Mouse (Mus musculus) liver, embryonic 15.5 days (tissue): ENCODE results near the gene Kirrel. TPM values are rescaled to one million over a fixed set of nuclear protein-coding genes. Genes with fewer than 3 reads are reported as not detected.

Experiments
- ATAC-seq: fragments of 200-750 bp; cut with Nextera tagmentation; 2 replicates; pipeline ENCODE4 v1.8.0; 2017; ENCODE audit warnings: moderate number of reproducible peaks, mild to moderate bottlenecking, moderate library complexity; ENCODE audit not compliant: insufficient read depth
- H3K27ac ChIP-seq: fragments of 300-500 bp; sonication (generic); replicated peaks from 2 replicates; pipeline ENCODE4 v1.5.1; 2015; ENCODE audit warnings: mild to moderate bottlenecking, inconsistent platforms
- H3K27me3 ChIP-seq: fragments of 300-500 bp; sonication (generic); 2 replicates; pipeline ENCODE4 v1.6.1; 2015; ENCODE audit warnings: mild to moderate bottlenecking, inconsistent platforms
- H3K36me3 ChIP-seq: fragments of 300-500 bp; sonication (generic); replicated peaks from 2 replicates; pipeline ENCODE4 v1.6.1; 2015; ENCODE audit warnings: moderate library complexity, mild to moderate bottlenecking, inconsistent platforms
- H3K4me1 ChIP-seq: fragments of 300-500 bp; sonication (generic); replicated peaks from 2 replicates; pipeline ENCODE4 v1.6.1; 2015; ENCODE audit warnings: inconsistent platforms
- H3K4me2 ChIP-seq: fragments of 300-500 bp; sonication (generic); 2 replicates; pipeline ENCODE4 v1.6.1; 2015; ENCODE audit warnings: moderate library complexity, mild to moderate bottlenecking, inconsistent platforms
- H3K4me3 ChIP-seq: fragments of 300-500 bp; sonication (generic); replicated peaks from 2 replicates; pipeline ENCODE4 v1.5.1; 2015; ENCODE audit warnings: mild to moderate bottlenecking, inconsistent platforms
- H3K9ac ChIP-seq: fragments of 300-500 bp; sonication (generic); 2 replicates; pipeline ENCODE4 v1.6.1; 2015; ENCODE audit warnings: moderate library complexity, mild to moderate bottlenecking, inconsistent platforms
- H3K9me3 ChIP-seq: fragments of 300-500 bp; sonication (generic); replicated peaks from 2 replicates; pipeline ENCODE4 v1.6.1; 2016; ENCODE audit warnings: inconsistent platforms
- WGBS: fragments of 180-500 bp; shearing (Covaris S2); methylation state at CpG from one replicate; pipeline ENCODE4 v1.1.7; 2015; ENCODE audit warnings: mixed read lengths; ENCODE audit not compliant: insufficient replicate concordance; 5-methylcytosine and 5-hydroxymethylcytosine counted together
- polyA plus RNA-seq: library from polyadenylated mRNA; unstranded; fragments of >200 nt; fragmentation: Nextera tagmentation; extraction: Ambion mirVana; gene quantifications from 2 replicates; pipeline ENCODE4 v1.2.1, GENCODE M21; 2015

Gene Kirrel
- polyA plus RNA-seq: 0.67 and 0.92 TPM in 2 replicates

DNA sequence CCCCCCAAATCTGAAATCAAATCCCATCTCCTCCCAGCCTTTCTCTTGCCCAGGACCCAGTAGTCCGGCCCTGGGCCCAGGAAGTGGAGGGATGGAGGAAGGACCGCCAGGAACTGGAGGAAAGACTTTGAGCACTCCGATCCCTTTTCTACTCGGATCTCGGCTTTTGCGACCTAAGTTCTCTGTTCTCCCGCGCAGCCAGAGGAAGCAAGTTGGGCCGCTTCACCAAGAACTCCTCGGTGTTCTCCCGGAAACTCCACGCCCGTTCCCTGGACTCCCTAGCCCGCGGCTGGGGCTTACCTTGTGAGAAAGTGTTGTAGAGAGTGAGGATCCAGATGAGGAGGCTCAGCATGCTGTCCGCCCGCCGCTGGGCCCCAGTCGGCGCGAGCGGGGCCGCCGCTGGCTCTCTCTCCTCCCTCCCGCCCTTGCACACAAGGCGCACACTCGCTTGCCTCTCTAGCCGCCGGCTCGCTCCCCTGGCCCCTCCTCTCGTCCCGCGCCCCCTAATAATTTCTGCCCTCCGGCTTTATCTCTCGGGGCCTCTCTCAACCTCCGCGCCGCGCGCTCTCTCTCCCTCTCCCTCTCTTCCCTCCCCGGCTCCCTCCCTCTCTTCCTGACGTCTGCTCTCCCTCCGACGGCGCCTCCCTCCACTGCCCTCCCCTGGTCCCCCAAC, at the start of gene Kirrel:
TSS of gene Kirrel (minus strand) at position 652 of the 673 bp plus-strand sequence.
- Histone ChIP-seq H3K9me3 (no peaks in the 10 kb centered on the region), H3K36me3 (no peaks in the 10 kb centered on the region), H3K27ac (no peak within 1 kb of the TSS), H3K4me2 (peak within 1 kb of the TSS; percentile 68), H3K9ac (peak within 1 kb of the TSS; percentile 15), H3K4me3 (peak within 1 kb of the TSS; percentile 48), H3K4me1 (peaks cover 23% of the 10 kb centered on the region), H3K27me3 (peaks cover 66% of the 10 kb centered on the region)
- WGBS: under 1% methylated on average over 45 of the region's 45 CpGs
- ATAC-seq: peak; percentile 66

GRCm38 (mm10) chr3:87223636-87224035, 49.1 kb upstream of the Kirrel start:
- Histone ChIP-seq H3K9me3 (no peaks in the 10 kb centered on the region), H3K4me1 (no peaks in the 10 kb centered on the region), H3K9ac (no peak overlapping the region), H3K27me3 (no peaks in the 10 kb centered on the region), H3K36me3 (no peaks in the 10 kb centered on the region), H3K4me2 (no peak overlapping the region), H3K4me3 (no peak overlapping the region), H3K27ac (no peak overlapping the region)
- WGBS: 39% methylated on average over 4 of the region's 4 CpGs
- no peak for ATAC-seq

DNA sequence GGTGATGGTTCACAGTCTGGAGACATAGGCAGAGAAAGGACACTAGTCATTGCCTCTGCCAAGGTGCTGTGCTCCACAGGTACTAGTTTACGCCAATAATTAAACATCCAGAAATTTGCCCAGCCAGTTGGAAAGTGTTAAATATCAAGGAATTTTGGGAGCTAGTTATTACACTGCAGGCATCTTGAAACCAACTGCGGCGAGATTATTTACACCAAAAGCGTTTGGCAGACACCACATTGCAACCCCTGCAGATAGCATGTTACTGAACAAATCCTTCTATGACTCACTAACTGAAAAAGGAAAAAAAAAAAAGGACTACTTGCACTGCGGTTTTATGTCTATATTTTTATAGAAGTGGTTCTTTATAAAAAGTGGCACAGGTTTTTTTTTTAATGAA, 47.8 kb upstream of the Kirrel start:
- H3K27me3 ChIP-seq: no peaks in the 10 kb centered on the region
- no peak overlapping the region for H3K27ac ChIP-seq
- H3K36me3 ChIP-seq: no peaks in the 10 kb centered on the region
- ATAC-seq: no peak
- H3K9ac ChIP-seq: no peak overlapping the region
- H3K9me3 ChIP-seq: no peaks in the 10 kb centered on the region
- WGBS: 71% methylated on average over 5 of the region's 5 CpGs
- no peak overlapping the region for H3K4me3 ChIP-seq
- H3K4me1 ChIP-seq: no peaks in the 10 kb centered on the region
- no peak overlapping the region for H3K4me2 ChIP-seq

DNA sequence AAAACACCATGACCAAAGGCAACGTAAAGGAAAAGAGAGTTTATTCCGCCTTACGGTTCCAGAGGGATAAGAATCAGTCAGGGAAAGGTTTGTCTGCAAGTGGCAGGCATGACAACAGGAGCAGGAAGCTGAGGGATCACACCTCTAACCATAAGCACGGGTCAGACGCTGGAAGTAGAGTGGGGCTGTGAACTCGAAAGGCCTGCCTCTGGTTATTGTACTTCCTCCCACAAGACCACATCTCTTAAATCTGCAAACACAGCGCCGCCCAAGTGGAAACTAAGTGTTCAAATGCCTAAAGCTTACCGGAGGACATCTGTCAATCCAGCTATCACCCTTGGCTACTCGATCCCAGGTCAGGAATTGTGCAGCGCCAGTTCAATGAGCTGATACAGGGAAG, 40.6 kb upstream of the Kirrel start:
- WGBS: 28% methylated on average over 11 of the region's 11 CpGs
- Histone ChIP-seq H3K9me3 (no peaks in the 10 kb centered on the region), H3K4me3 (no peak overlapping the region), H3K27me3 (no peaks in the 10 kb centered on the region), H3K9ac (no peak overlapping the region), H3K4me1 (no peaks in the 10 kb centered on the region), H3K4me2 (no peak overlapping the region), H3K36me3 (no peaks in the 10 kb centered on the region), H3K27ac (no peak overlapping the region)
- ATAC-seq: no peak

- H3K4me2 ChIP-seq: no peak overlapping the region
- no peaks in the 10 kb centered on the region for H3K36me3 ChIP-seq
- WGBS: 74% methylated on average over 19 of the region's 19 CpGs
- H3K4me3 ChIP-seq: no peak overlapping the region
- ATAC-seq: no peak
- H3K27me3 ChIP-seq: no peaks in the 10 kb centered on the region
- no peak overlapping the region for H3K9ac ChIP-seq
- no peaks in the 10 kb centered on the region for H3K4me1 ChIP-seq
- no peaks in the 10 kb centered on the region for H3K9me3 ChIP-seq
- no peak overlapping the region for H3K27ac ChIP-seq
These were observed 39.8 kb upstream of the Kirrel start for GRCm38 (mm10) chr3:87214221-87214864.

DNA sequence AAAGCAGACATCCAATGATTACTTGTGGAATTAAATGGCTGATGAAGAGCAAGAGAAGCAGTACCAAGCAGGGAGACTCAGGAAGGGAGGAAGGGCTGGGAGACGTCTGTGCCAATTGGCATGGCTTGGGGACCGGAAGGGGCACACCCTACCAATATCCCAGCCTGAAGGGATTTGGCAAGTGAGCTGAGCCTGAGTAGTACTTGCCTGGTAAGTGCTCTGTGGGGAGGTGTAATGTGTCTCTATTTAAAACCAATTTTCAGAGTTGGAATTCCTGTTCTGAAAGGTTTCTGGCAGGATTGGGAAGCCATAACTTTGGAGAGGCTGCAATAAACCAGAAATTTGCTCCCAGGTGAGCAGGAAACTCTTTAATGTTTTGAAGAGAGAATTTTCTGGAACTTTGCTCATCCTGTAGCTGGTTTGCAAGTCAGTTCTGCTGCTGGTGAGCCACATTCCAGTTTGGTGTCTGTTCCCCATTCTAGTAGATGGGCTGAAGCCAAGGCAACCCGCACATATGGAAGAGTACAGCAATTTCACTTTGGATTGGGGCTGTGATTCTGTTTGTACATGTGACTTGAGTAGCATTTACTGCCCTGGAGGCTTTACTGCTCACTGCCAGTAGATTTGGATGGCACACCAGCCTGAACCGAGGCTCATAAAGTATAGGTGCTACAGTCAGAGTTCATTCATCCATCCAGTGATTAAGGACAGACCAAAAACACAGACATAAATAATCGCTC, 32.0 kb upstream of the Kirrel start:
- no peak for ATAC-seq
- Histone ChIP-seq H3K4me3 (no peak overlapping the region), H3K27me3 (no peaks in the 10 kb centered on the region), H3K36me3 (no peaks in the 10 kb centered on the region), H3K4me1 (no peaks in the 10 kb centered on the region), H3K4me2 (no peak overlapping the region), H3K27ac (no peak overlapping the region), H3K9me3 (no peaks in the 10 kb centered on the region), H3K9ac (no peak overlapping the region)
- 60% methylated on average over 5 of the region's 5 CpGs for WGBS

DNA sequence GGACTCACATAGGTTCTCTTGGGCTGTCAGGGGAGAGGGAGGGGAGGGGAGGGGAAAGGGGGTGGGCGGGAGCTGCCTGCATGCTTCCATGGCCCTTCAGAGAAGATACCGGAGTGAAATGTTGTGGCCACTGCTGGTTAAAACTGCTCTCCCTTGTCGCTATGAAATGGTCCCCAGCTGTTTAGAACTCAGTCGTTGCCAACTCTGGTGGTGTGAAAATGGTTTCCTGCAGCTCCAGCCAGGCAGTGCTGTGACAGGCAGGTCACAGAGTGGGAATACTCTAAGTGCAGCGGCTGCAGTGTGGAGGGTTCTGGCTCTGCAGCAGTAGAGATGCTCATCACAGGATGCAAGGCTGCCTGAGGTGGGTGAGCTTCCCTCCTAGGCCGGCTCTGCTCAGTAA, 22.1 kb upstream of the Kirrel start:
- 39% methylated on average over 6 of the region's 6 CpGs for WGBS
- Histone ChIP-seq H3K4me3 (no peak overlapping the region), H3K36me3 (no peaks in the 10 kb centered on the region)

DNA sequence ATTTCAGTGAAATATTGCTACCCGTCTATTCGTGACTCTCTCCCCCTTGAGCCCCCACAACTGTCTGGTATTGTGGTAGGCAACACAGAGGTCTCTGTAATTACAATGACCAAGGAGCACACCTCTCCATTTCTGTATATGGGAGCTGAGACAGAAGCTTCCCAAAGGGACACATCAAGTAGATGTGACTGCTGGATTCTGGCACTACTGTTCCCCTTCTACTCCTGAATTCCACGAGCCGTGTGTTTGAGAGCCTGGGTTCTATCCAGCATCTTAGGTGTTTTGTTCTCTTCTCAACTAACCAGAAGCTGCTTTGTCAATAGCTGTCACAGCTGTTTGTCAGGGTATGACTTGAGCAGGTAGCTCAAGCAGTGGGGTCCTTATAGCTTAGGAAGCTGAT, 20.5 kb upstream of the Kirrel start:
- Histone ChIP-seq H3K4me3 (no peak overlapping the region), H3K9me3 (no peaks in the 10 kb centered on the region), H3K9ac (no peak overlapping the region), H3K4me1 (no peaks in the 10 kb centered on the region), H3K27ac (no peak overlapping the region), H3K27me3 (no peaks in the 10 kb centered on the region), H3K36me3 (no peaks in the 10 kb centered on the region), H3K4me2 (no peak overlapping the region)
- no peak for ATAC-seq
- 66% methylated on average over 4 of the region's 4 CpGs for WGBS

More for the DNA sequence above, 22.1 kb upstream of the Kirrel start:
- H3K4me2 ChIP-seq: no peak overlapping the region
- no peaks in the 10 kb centered on the region for H3K27me3 ChIP-seq
- H3K9me3 ChIP-seq: no peaks in the 10 kb centered on the region
- no peak overlapping the region for H3K27ac ChIP-seq
- H3K4me1 ChIP-seq: no peaks in the 10 kb centered on the region
- H3K9ac ChIP-seq: no peak overlapping the region
- no peak for ATAC-seq

DNA sequence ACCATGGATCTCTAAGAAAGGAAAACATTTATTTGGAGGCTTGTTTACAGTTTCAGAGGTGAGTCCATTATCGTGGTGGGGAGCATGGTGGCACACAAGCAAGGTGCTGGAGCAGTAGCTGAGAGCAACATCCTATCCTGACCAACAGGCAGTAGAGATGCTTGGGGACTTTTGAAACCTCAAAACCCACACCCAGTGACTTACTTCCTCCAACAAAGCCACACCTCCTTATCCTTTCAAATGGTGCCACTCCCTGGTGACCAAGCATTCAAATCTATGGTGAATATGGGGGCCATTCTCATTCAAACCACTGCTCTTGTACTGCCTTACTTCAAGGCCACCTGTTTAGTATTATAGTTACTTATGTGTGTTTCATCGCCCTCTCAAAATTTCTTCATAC, 20.0 kb upstream of the Kirrel start:
- no peak overlapping the region for H3K27ac ChIP-seq
- H3K4me2 ChIP-seq: no peak overlapping the region
- H3K36me3 ChIP-seq: no peaks in the 10 kb centered on the region
- no peaks in the 10 kb centered on the region for H3K9me3 ChIP-seq
- no peak overlapping the region for H3K4me3 ChIP-seq
- no peaks in the 10 kb centered on the region for H3K27me3 ChIP-seq
- no peaks in the 10 kb centered on the region for H3K4me1 ChIP-seq
- ATAC-seq: no peak
- no peak overlapping the region for H3K9ac ChIP-seq
- 58% methylated on average over 2 of the region's 2 CpGs for WGBS

DNA sequence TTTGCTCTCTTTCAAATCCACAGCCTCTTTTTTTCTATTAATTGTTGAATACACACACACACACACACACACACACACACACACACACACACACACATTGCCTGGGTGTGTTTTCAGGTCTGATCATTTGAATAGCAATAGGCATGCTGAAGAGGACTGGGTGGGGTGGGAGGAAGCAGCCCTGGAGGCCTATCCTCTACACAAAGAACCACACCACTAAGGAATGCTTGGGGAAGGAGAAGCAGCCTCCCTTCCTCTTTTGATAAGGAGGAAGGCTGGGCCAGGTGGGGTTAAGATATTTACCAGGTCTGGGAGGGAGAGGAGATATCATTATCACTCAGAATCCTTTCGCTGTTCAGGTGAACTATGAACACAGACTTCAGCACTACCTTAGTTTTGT, 19.2 kb upstream of the Kirrel start:
- H3K4me3 ChIP-seq: no peak overlapping the region
- H3K9me3 ChIP-seq: no peaks in the 10 kb centered on the region
- no peaks in the 10 kb centered on the region for H3K4me1 ChIP-seq
- no peak overlapping the region for H3K27ac ChIP-seq
- H3K4me2 ChIP-seq: no peak overlapping the region
- 14% methylated on average over 1 of the region's 1 CpGs for WGBS
- H3K9ac ChIP-seq: no peak overlapping the region
- no peaks in the 10 kb centered on the region for H3K27me3 ChIP-seq
- no peak for ATAC-seq
- no peaks in the 10 kb centered on the region for H3K36me3 ChIP-seq

DNA sequence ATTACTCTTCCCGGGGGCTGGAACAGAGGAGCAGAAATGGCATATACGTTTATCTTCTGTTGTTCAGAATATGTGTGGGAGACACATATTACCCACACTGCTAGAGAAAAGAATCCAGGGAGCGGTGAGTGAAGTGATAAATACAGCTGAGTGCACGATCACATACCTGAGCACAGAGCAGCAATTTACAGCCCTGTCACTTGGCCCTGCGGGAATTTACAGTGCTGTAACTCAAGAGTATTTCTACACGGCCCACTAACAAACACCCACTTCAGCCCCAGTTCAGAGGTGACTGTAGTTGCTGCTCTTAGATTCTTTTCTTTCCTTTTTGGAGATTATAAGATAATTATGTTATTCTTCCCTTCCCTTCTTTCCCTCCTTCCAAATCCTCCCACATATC, 18.8 kb upstream of the Kirrel start:
- H3K36me3 ChIP-seq: no peaks in the 10 kb centered on the region
- no peaks in the 10 kb centered on the region for H3K9me3 ChIP-seq
- ATAC-seq: no peak
- no peak overlapping the region for H3K4me3 ChIP-seq
- WGBS: 39% methylated on average over 6 of the region's 6 CpGs
- H3K4me1 ChIP-seq: no peaks in the 10 kb centered on the region
- no peak overlapping the region for H3K27ac ChIP-seq
- no peak overlapping the region for H3K4me2 ChIP-seq
- H3K27me3 ChIP-seq: no peaks in the 10 kb centered on the region
- no peak overlapping the region for H3K9ac ChIP-seq
